Mouse (Mus musculus) layer of hippocampus, adult 18-20 months (tissue): ENCODE data around the gene Csnk2b. TPM values are rescaled to one million over a fixed set of nuclear protein-coding genes. Genes with fewer than 3 reads are reported as not detected.
"Not testable (repeated sequence)": the region's sequence is repeated elsewhere in the genome, so short reads cannot be mapped to it uniquely, and the experiment has no call there.

Experiments used
- DNase-seq, 2 experiments: peaks; one replicate each; pipeline ENCODE4 v3.0.0; 2022; ENCODE audit warnings: low spot score in 2 of 2
- total RNA-seq, 2 experiments: library from RNA; stranded (reverse); gene quantifications; 2 replicates each; pipeline ENCODE4 v1.2.3; 2021

Gene Csnk2b
- total RNA-seq, 2 experiments from 2014 or later: 179 to 185 TPM

GRCm38 (mm10) chr17:35153077-35153476 lies 31.2 kb upstream of the Csnk2b start:
- no peak for DNase-seq

GRCm38 (mm10) chr17:35152121-35152520 lies 30.3 kb upstream of the Csnk2b start:
- no peak for DNase-seq

DNA sequence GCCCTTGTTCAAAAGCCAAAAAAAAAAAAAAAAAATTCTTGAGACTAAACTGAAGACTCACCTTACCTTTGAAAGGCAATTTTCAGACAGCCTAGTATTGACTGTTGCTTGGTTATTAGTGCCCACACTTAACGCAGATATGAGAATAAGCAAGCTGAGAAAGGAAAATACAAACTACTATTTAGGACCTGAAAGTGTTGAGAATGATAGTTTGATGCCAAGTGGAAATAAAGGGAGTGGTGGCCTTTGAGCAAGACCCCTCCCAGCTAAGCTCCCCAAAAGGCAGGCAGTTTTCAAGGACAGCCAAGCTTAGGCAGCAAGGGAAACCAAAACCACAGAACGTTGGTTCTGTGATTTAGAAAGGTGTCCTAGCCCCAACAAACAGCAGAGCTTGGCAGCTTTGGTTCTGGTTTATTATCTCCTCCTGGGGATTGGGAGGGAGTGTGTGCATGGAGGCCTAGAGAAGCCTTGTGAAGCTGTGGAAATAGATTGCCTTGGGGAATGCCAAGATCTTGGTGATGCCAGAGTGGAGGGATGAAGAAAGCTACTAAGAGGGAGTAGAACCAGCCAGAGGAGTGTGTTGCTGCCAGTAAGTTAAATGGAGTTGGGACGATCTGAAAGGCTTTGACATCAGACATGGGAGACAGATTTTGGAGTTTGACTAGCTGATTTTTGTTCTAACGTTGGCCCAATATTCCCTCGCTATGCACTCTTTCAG lies 26.2 kb upstream of the Csnk2b start:
- no peak for DNase-seq

GRCm38 (mm10) chr17:35147348-35147747 lies 25.5 kb upstream of the Csnk2b start:
- DNase-seq: no peak

- no peak for DNase-seq
These were observed 24.3 kb upstream of the Csnk2b start for GRCm38 (mm10) chr17:35146139-35146538.

DNA sequence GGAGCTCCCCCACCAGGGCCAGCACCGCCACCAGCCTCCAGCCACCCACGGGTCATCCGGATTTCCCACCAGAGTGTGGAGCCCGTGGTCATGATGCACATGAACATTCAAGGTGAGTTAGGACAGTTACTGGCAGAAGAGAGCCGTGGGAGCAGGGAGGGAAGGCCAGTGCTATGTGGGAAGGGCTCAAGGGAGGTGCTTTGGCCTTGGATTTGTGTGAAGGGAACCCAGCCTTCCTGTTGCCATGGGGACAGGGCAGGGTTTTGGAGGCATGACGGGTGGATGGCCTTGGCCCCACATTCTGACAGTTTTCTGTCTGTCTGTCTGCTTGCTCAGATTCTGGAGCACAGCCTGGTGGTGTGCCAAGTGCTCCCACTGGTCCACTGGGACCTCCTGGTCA lies 20.1 kb upstream of the Csnk2b start:
- DNase-seq: no peak

DNA sequence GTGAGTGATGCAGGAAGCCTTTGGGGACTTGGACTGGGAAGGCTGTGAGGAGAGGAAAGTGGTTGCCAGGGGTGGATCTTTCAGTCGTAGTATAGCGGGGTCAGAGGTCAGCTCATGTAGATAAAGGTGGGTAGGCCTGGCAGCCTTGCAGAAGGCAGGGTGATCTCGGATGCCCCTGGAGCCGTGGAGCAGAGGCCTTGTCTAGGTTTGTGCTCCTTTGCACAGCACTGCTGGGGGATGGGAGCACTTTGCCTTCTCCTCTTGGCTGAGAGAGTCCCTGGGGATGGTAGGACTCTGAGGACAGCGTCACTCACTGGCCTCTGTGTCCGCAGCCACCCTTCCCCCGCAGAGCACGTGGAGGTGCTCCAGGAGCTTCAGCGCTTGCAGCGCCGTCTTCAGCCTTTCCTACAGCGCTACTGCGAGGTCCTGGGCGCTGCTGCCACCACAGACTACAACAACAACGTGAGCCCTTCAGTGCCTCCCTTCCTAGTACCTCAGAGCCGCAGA lies 18.7 kb upstream of the Csnk2b start:
- DNase-seq: no peak

DNA sequence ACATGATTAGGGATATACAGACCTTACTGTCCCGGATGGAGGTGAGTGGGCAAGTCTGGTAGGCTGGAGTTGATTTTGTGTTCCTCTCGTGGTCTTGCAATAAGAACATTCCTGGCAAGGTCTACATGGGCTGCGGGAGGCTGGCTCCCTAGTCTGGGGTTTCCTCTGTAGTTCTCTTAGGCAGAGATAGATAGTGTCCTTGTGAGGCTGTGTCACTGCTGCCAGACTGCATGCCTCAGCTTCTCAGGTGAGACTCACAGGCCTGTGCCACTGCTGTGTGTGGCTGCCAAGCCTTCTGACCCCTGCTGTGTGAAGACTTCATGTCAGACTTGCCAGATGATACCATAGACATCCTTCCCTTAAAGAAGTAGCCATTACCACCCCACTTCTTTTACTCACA lies 17.4 kb upstream of the Csnk2b start:
- DNase-seq: no peak

- no peak for DNase-seq
These were observed 13.9 kb upstream of the Csnk2b start for GRCm38 (mm10) chr17:35135591-35136320.

- DNase-seq: peak; percentile 92 to 96
These were observed 13.1 kb upstream of the Csnk2b start, which contains the start of gene Bag6 for GRCm38 (mm10) chr17:35134801-35135590. TSS of gene Bag6 (plus strand) at chr17:35135178.

GRCm38 (mm10) chr17:35133517-35133916 lies 11.7 kb upstream of the Csnk2b start:
- no peak for DNase-seq

- DNase-seq: no peak
These were observed 10.3 kb upstream of the Csnk2b start for GRCm38 (mm10) chr17:35132174-35132560.

DNA sequence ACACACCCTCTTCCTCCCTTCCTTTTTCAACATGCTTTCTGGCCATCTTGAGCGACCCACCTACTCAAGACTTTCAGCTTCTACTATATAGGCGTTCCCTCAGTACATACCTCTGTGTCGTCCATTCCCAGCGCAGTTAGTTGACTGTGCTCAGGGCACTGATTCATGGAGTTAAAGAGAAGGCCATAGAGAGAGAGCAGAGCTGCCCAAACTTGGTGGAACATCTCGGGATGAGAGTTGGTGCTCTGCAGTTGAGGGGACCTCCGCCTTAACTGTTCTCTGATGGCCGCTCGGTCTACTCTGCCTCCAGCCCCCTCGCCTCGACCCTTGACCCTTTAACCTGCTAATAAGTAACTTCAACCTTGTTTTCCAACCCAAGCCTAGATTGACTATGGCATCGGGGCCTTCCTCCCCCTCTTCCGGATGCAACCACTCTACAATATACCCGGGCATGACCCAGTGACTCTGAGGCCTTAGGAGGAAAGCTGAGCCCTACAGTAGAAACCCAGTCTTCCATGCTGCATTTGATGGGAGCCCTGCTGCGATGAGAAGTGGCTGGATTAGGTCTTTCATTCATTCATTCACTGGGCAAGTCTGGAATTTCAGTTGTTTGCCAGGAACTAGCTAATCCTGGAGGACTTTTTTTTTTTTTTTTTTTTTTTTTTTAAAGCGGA lies 9.8 kb upstream of the Csnk2b start, which contains the start of gene Apom:
Gene Apom, minus strand, starts transcription at position 551 of the 674 bp plus-strand sequence.
- DNase-seq: no peak

DNA sequence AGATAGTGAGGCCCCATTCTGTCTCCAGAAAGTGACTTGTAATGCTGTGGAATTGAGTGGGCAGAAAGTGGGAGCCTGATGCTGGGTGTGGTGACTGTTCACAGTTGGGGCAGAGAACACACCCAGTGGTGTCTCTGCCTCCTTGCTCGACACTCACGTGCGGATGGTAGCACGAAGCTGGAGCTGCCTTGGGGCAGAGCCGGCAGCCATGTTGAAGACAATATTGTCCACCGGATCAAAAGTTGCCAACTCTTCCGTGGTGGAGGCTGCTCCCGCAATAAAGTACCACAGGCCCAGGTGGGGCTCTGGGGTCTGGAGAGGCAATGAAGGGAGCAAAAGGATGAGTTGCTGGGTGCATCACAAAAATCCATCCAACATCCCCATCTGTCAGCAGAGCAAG lies 9.2 kb upstream of the Csnk2b start:
- DNase-seq: no peak

GRCm38 (mm10) chr17:35128996-35129395 lies 7.1 kb upstream of the Csnk2b start:
- DNase-seq: no peak

GRCm38 (mm10) chr17:35127017-35127416 lies 5.2 kb upstream of the Csnk2b start:
- no peak for DNase-seq

GRCm38 (mm10) chr17:35126206-35126611 lies 4.4 kb upstream of the Csnk2b start, which contains the start of gene D17H6S53E:
TSS of gene D17H6S53E (plus strand) at chr17:35126373.
- peak; percentile 58 to 70 for DNase-seq

GRCm38 (mm10) chr17:35125578-35125977 lies 3.7 kb upstream of the Csnk2b start:
- DNase-seq: no peak

GRCm38 (mm10) chr17:35125081-35125480 lies 3.2 kb upstream of the Csnk2b start:
- DNase-seq: no peak

GRCm38 (mm10) chr17:35124261-35124896 lies 2.5 kb upstream of the Csnk2b start:
- DNase-seq: not testable (repeated sequence)
